Mouse (Mus musculus) left cerebral cortex, adult 2 months (tissue): ENCODE results near the gene Mindy4. TPM values are rescaled to one million over a fixed set of nuclear protein-coding genes. Genes with fewer than 3 reads are reported as not detected.

Experiments used
- DNase-seq, 2 experiments: peaks; one replicate each; pipeline ENCODE4 v3.0.0; 2021 to 2022; ENCODE audit warnings: low spot score in 2 of 2, mixed read lengths in 1 of 2; ENCODE audit errors: extremely low spot score in 1 of 2
- H3K27ac ChIP-seq: fragments of 200-600 bp; 2 replicates; pipeline ENCODE4 v1.8.1; 2022
- H3K4me3 ChIP-seq: fragments of 200-600 bp; 2 replicates; pipeline ENCODE4 v1.8.1; 2022
- CTCF ChIP-seq: fragments of 200-600 bp; IDR thresholded peaks from 2 replicates; pipeline ENCODE4 v1.8.1; 2022; ENCODE audit warnings: antibody characterized with exemption, mild to moderate bottlenecking, moderate library complexity
- intact Hi-C: fragments of 180-260 bp; cut with DNase I; formaldehyde crosslinking; loops from one replicate; pipeline ENCODE4 v1.15.1; 2025
- total RNA-seq, 2 experiments: library from RNA; stranded (reverse); gene quantifications; 2 replicates each; pipeline ENCODE4 v1.2.3; 2021

Mindy4 gene
- total RNA-seq, 2 experiments from 2014 or later = 10.2 to 11.0 TPM

DNA sequence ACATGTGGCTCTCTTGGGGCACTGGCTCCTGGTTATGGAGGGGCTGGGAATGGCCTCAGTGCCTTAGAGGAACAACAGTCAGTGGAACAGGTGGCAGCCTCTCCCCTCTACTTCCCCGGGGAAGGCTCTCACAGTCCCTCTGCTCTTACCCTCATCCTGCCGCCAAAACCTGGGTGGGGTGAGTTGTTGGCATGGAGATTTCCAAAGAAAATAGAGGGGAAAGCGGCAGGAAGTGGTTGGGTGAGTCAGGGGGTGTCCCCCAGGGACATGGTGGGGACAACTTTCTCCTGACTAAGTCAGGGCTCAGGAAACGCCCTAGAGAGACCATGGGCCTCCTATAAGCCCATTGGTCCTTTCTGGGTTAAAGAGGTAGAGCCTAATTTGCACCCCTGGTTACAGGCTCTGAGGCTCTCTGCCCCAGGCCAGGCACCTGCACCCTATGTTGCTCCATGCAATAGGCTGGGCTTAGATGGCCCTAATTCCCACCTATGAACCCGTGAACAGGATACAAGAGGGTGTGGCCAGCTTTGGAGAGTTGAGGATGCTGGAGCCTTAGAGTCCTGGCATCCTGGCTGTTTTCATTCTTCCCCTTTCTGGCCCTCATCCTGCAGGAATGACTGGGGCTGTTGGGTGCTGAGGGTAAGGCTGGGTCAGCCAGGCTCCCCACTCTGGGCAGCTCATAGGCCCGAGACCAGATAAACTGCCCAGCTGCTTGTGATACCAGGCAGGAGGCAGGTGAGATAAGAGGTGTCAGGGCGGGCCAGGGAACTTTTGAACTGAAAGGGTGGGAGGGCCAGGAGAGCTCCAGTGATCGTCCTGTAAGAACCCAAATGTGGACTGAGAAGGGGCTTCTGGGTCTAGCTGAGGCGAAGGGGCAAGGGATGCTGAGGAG is 136.0 kb downstream of the Mindy4 start:
- no peak for DNase-seq
- intact Hi-C loops = no loop called here
- no peak overlapping the region for H3K4me3 ChIP-seq
- TF ChIP-seq CTCF = no peak
- no peak overlapping the region for H3K27ac ChIP-seq

GRCm38 (mm10) chr6:55341688-55342087 is 138.5 kb downstream of the Mindy4 start:
- TF ChIP-seq CTCF = no peak

DNA sequence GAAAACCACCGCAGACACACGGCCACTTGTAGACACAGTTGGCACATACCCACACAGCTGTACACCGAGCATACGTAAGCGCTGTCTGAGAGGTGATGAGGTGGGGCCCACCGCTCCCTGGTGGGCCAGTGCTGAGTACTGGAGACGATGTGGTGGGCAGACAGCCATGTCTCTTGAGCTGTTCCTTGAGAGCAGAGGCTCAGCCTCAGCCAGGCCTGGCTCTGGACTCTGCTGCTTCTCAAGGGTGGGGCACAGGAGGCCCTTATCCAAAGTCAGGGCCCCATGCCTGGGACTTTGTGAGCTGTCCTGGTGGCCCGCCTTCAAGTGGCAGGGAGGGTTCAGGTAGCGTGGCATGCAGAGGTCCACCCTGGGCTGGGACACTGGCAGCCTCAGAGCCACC is 139.1 kb downstream of the Mindy4 start:
- TF ChIP-seq CTCF = no peak
- Histone ChIP-seq H3K27ac (no peak overlapping the region), H3K4me3 (no peak overlapping the region)
- intact Hi-C loops = no loop called here
- DNase-seq = no peak

More at GRCm38 (mm10) chr6:55341688-55342087, 138.5 kb downstream of the Mindy4 start:
- no peak for DNase-seq
- no peak overlapping the region for H3K27ac ChIP-seq
- H3K4me3 ChIP-seq = no peak overlapping the region
- intact Hi-C loops = no loop called here

- no peak overlapping the region for H3K27ac ChIP-seq
- intact Hi-C loops = no loop called here
These were observed 140.3 kb downstream of the Mindy4 start for GRCm38 (mm10) chr6:55343446-55343845.

GRCm38 (mm10) chr6:55344291-55345016 is 141.3 kb downstream of the Mindy4 start:
- intact Hi-C loops = no loop called here
- DNase-seq = no peak

More at GRCm38 (mm10) chr6:55343446-55343845, 140.3 kb downstream of the Mindy4 start:
- H3K4me3 ChIP-seq = no peak overlapping the region
- no peak for TF ChIP-seq CTCF
- no peak for DNase-seq

DNA sequence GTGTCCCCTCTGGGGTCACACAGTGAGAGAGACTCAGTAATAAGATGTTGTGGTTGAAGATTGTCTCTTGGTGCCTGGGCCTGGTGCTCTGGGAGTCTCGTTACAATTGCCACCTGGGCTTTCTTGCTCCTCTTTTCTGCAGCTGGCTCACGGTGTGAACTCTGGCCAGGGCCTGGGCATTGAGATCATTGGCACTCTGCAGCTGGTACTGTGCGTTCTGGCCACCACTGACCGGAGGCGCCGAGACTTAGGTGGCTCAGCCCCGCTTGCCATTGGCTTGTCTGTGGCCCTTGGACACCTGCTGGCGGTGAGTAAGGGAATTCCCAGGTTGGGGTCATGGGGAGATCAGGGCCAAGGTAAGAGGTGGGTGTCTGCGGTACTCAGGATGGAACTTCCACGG is 142.1 kb downstream of the Mindy4 start:
- no peak for DNase-seq
- Histone ChIP-seq H3K27ac (no peak overlapping the region), H3K4me3 (no peak overlapping the region)
- TF ChIP-seq CTCF = no peak
- intact Hi-C loops = no loop called here

More at GRCm38 (mm10) chr6:55344291-55345016, 141.3 kb downstream of the Mindy4 start:
- Histone ChIP-seq H3K27ac (no peak overlapping the region), H3K4me3 (no peak overlapping the region)
- TF ChIP-seq CTCF = no peak

- TF ChIP-seq CTCF = no peak
- H3K27ac ChIP-seq = no peak overlapping the region
- no peak for DNase-seq
- H3K4me3 ChIP-seq = no peak overlapping the region
- intact Hi-C loops = no loop called here
These were observed 143.3 kb downstream of the Mindy4 start for GRCm38 (mm10) chr6:55346491-55346890.

DNA sequence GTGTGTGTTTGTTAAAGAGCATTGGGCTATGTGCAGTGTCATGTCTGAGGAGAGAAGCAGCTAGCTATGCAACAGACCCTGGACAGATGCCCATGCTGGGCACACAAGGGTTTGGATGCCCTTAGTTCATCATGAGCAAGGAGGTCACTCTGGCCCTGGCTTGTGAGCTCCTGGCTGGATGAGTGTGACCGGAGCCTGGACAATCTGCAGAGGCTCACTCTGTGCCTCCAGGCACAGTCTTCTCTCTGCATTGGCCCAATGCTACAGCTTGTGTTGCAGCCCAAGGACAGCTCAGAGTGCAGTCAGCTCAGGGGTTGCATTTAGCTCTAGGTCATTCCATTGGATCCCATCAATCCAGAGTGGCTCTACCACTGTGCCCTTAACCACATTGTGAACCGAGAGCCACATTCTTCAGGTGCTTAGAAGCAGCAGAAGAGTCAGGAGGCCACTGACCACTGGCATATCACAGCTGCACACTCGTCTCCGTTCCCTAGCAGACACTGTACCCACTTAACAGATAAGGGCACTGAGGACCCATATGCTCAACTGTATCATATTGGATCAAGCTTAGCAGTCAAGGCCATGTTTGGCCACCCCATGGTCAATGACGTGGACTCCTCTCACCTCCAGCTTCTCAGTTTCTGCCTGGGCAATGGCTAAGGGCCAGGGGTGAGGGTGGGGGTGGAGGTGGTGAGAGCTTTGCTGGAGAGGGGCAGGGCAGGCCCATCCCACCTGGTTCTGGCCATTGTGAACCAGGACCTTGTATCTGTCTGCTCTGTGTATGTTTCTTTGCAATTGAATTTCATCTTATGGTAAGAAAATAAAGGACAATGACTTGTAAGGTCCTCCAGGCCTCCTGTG is 144.8 kb downstream of the Mindy4 start:
- TF ChIP-seq CTCF = no peak
- intact Hi-C loops = no loop called here
- Histone ChIP-seq H3K4me3 (no peak overlapping the region), H3K27ac (no peak overlapping the region)
- DNase-seq = no peak

GRCm38 (mm10) chr6:55349231-55349630 is 146.0 kb downstream of the Mindy4 start:
- no peak for DNase-seq
- no peak for TF ChIP-seq CTCF
- H3K27ac ChIP-seq = no peak overlapping the region
- H3K4me3 ChIP-seq = no peak overlapping the region
- intact Hi-C loops = no loop called here

DNA sequence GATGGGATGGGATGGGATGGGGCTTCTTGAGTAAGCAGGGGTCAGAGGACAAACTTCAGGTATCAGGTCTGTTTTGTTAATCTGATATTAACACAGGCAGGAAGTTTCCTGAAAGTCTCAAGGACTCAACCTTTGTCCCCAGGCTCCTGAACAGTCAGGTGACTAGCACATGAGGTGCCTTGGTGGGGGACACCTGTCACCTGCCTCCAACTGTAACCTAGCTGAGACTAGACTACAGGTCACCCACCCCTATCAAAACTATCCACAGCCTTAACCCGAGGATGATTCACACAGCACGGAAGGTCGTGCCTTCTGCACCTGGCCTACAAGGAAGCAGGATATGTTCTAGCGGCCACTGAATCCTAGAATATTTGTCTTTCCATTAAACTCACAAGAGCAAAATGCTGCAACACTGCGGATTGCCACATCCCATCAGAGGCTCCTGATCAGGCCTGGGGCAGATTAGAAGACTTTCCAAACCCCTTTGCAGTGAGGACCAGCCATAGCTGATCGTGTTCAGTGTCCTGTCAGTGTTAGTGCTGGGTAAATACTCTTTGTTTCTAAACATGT is 147.3 kb downstream of the Mindy4 start:
- DNase-seq = no peak
- Histone ChIP-seq H3K27ac (no peak overlapping the region), H3K4me3 (no peak overlapping the region)
- no peak for TF ChIP-seq CTCF
- intact Hi-C loops = no loop called here

- Histone ChIP-seq H3K27ac (no peak overlapping the region), H3K4me3 (no peak overlapping the region)
- intact Hi-C loops = no loop called here
- no peak for DNase-seq
- no peak for TF ChIP-seq CTCF
These were observed 148.5 kb downstream of the Mindy4 start for GRCm38 (mm10) chr6:55351712-55352111.
